Mouse (Mus musculus) urinary bladder, postnatal 36 days (tissue): Measurements from ENCODE around the gene Gm20388.
A peak's percentile ranks its signal among the peaks of the same experiment; 100 is the strongest.

Source experiments
- DNase-seq, 2 experiments: peaks; one replicate each; pipeline ENCODE4 v3.0.0; 2022; ENCODE audit warnings: low spot score in 2 of 2, mixed read lengths in 1 of 2

Gm20388 gene

DNA sequence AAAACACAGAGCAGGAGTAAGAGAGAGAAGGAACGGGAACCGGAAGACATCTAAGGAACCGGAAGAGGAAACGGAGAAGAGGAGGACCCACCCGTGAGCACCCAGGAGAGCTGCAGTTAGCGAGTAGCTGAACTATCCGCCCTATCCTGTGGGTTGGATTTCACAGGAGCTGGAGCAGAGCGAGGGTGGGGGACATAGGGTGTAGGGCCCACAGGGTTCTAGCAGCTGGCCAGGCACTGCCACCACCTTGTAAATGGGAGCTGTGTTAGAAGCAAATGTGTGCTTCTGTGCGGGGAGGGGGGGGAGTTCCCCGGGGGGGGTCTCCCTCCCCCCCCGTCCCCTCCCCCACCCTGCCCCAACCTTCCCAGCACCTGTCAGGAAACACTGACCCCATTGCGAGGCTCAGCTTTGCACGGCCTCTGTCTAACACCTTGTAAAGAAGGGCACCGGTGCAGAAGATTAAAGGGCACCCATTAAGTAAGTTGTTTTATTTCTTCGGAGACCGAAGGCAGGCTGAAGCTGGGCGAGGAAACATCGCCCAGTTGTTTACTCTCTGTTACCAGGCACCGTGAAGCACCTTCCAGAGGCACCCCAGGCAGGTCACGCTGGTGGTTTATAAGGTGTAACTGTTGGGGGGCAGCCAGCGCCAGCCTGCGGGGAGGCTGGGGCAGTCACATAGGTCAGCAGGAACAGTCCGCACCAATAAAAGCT, 1573.6 kb downstream of the Gm20388 start:
- DNase-seq, result no peak

DNA sequence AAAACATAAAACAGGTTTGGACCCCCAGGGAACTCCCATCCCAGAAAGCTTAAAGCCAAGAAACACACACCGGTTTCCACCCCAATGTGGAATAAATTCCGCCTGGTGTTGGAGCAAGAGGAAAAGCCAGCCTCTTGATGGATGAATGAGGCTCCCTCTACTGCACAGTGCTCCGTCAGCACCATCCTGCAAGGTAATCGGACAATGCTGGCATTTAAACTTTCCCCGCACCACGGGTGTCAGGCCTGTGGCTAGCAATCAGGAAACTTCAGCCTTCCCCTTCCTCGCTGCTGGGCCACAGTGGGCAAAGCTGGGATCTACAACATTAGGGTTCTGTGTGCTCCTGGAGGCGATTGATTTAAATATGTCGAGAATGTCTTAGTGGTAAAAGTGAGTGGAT, 1581.0 kb downstream of the Gm20388 start:
- no peak for DNase-seq

GRCm38 (mm10) chr8:121497621-121498020, 1587.0 kb downstream of the Gm20388 start:
- DNase-seq, result no peak

DNA sequence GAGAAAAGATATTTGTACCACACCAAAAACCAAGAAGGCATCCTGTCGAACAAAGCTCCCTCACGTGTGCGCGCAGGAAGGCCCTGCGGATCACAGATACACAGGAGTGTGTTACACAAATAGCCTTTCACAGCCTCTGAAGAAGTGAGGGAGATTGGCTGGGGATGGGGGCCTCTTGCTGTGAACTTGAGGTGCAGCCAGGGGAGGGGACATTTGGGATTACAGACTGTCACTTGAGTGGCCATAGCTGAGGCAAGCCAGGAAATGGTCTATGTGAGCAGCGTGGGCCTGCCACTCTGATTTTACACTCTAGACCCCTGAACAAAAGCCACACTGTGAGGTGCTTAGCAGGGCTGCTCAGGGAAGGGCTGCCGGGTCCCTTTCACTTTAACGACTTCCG, 1601.1 kb downstream of the Gm20388 start:
- no peak for DNase-seq

DNA sequence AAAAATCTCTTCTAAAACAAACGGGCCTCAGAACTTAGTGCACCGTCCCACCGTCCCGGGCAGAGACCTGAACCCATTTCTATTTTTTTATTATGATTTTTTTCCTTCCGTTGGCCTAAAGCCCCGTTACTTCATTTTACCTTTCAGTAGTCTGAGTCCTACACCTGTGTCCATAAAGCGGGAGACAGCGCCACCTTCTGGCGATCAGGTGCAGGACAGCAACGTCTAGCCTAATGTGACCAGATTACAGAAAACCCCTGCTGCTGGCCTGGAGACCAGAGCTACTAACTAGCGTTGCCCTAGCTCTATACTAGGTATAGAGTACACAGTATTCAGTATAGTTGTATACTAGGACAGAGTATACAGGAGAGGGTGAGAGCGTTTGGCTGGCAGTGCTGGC, 1602.8 kb downstream of the Gm20388 start:
- peak; percentile 73 to 81 for DNase-seq

DNA sequence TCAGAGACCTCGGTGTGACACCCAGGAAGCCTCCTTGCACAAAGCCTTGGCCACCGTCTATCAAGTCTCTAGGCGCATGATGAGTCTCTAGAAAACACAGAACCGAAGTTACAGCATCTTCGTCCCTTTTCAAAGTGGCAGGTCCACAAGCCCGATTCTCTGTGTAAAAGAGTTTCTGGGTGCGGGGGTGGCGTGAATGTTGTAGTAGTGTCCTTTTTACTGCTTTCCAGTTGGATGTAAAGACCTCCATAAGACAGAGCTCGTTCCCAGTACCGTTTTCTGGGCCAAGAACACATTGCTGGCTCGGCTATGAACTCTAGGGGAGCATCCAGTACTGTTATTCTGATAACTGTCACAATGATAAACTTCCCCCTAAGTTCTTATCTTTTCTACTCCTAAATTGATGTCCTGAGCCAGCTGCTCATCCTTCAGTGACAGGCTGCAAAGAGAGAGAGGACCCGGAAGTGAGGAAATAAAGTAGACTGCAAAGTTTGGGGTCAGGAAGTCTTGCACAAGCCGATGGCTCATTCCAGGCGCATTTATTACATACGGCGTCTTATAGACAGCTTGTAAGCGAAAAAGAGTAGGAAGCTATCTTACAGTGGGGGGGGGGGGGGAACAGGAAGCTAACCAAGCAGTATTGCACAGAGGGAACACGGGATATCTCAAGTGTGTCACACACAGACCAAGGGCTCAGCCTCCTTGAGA, 1614.6 kb downstream of the Gm20388 start:
- DNase-seq, result no peak

DNA sequence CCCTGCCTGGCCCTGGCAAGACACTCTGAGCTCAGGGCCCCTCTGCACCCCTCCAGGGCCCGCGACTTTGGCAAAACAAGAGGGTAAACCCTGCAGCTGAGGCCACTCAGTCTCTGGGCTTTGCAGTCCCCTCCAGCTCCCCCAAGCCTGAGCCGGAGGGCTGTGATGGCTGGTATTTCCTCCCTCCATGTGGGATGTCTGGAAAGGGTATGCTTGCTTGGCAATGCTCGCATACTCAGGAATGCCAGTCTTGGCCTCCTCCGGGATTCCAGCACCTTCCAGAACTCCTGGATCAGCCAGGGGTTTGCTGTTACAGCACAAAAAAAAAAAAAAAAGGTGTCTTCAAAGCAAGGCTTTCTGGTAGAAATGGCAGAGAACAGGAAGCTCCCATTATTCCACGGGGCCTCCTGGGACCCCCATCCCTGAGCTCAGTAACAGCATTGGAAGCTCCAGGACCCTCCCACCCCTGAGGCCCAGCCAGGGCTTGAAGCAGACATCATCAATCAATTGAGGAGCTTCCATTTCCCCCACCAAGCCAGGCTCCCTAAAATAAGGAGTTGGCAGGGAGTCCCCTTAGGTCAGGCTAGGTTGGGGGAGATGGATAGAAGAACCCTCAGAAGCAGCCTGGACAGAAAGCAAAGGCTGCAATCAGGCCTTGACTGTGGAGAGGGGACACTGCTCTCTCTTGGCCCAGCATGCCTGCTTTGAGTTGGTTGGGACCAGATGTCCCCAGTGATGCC, 1616.3 kb downstream of the Gm20388 start:
- no peak for DNase-seq

DNA sequence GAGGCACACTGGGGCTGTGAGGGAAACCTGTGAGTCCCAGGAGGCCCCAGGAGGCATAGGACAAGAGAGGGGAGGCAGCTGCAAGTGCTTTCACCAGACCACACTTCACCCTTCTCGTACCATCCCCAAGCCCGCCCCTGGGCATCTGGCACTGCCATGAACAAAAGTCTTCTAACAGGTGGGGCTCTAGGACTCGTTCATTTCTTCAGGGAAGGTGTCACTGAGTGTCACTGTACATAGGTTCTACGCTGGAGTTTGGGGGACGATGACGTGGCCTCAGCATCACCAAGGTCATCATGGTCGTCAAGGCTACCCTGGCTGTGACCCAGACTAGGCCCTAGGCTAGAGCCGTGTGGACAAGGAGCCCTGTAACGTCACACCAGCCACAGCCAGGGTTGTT, 1617.1 kb downstream of the Gm20388 start:
- no peak for DNase-seq

DNA sequence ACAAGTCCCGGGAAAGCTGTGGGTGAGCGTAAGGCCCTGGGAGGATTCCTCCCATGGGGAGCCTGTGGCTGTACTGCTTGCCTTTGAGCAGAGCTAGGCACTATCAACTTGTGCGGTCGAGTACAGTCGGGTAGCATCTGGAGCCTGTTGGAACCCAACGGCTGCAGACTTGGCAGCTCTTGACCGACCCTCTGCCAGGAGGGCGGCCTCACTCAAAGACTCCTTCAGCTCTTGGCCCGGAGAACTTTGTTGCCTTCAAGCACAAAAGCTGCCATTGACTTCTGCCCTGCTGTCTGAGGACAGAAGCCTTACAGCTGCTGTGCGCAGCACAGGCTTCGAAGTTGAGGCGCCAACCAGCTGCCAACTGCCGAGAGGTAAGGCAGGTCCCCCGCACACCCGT, 1618.1 kb downstream of the Gm20388 start:
- no peak for DNase-seq

GRCm38 (mm10) chr8:121530639-121531038, 1620.0 kb downstream of the Gm20388 start:
- no peak for DNase-seq

GRCm38 (mm10) chr8:121532381-121532780, 1621.7 kb downstream of the Gm20388 start:
- no peak for DNase-seq

- no peak for DNase-seq
These were observed 1631.2 kb downstream of the Gm20388 start for GRCm38 (mm10) chr8:121541862-121542261.

- DNase-seq, result no peak
These were observed 1632.3 kb downstream of the Gm20388 start for GRCm38 (mm10) chr8:121542901-121543300.

DNA sequence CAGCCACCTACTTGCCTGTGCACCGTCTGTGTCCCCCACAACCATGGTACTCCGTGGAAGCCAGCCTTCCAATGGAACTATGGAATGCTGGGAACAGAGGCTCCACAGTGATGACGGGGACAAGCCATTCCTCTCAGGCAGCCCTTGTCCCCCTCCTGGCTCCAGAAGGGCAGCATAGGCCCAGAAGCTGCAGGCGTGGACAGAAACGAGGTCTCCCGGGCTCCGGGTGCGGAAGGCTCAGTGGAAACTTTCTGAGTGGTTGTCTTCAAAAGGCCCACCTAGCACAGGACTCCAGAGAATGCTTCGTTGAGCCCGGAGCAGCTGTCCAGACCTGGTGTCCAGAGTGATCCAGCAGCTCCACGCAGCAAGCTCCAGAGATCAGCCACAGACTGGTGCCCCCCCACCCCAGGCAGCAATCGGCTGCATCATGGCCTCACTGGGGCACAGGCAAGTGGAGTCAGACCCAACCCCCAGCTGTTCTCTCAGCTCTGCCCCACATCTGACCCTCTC, 1633.7 kb downstream of the Gm20388 start, which contains the start of gene 1700018B08Rik:
TSS of gene 1700018B08Rik (minus strand) at position 45 of the 510 bp plus-strand sequence.
- no peak for DNase-seq

DNA sequence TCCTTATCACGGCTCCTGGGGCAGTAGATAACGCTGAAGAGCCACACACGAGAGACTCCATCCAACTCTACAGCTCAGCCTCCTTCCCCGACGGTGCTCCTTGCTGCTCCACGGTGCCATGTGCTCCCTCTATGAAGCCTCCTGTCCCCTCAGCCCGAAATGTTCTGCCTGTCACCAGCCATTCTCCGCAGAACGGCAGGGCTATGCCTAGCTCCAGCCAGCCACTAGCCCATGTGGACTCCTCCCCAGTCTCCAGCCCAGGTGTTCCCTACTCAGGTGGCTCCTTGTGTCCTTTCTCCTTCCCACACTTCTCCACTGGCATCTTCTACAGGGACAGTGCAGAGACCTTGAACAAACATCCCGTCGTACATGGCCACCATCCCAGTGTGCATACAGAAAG, 1634.3 kb downstream of the Gm20388 start:
- DNase-seq, result no peak

DNA sequence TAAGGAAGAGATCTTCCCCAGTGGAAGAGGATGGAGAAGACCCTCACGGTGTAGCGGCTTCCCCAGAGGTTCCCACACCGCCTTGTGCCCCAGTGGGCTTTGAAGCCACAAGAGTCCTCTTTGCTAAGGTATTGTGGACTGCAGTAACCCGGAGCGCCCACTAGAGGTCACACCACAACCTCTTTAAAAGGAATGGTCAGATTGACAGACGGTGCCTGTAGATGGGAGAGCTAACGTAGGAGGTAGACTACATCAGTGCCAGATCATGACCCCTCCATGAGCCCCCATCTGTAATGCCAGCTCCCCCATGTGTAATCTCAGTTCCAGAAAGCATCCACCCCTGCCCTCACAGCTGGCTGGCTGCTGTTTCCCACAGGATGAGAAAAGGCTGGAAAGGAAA, 1636.5 kb downstream of the Gm20388 start:
- DNase-seq, result peak; percentile 56 to 69

DNA sequence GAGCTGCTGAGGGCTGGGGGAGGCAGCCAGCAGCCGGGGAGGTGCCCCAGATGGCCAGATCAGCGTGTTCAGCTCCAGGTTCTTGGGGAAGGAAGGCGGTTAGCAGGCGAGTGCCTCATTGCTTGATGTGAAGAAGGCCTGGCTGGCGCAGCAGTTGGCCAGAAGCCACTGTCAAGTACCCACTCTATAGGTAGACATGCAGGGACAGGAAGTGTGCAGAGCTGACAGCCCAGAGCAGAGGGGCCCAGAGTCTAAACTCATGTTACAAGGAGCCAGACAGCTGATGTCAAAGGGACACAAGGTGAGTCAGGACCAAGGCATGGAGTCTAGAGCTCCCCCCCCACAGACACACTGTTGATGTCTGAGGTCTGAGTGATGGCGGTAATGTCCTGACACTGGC, 1639.4 kb downstream of the Gm20388 start:
- no peak for DNase-seq

DNA sequence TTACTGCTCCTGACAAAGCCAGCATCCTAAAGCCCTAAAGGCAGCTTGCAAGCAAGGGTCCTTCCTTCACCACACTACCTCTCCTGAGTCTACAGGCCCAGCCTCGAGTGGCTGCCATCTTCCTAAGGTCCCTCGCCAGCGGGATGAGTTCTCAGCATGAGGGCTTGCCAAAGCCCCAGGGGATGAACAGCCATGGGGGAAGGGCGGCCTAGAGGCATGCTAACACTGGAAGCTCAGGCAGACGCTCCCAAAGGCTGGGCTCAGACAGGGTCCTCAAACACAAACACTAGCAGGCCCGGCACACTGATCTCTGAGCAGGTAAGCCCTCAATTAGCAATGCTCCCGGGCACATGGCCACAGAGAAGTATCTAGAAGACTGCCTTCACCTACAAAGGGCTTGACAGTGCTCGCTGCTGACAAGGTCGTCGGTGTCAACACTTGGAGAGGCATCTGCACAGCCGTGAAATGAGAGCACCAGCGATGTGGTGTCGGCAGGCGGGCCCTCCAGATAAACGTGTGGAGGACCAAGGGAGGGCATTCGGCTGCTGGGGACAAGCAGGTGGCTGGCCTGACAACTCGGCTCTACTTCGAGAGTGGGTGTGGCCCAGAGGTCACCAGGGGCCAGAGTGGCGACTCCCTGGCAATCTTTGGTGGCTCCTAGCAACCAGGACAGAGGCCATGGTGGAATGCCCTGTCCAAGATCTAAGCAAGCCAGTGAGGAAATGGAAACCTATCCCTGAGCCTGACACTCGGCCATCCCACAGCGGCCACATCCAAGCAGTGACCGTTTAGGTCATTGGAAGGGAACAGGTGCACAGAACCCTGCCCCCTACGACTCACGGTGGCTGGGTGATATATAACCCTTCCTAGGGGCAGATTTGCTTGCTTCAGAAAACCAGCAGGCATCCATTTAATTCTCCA, 1640.7 kb downstream of the Gm20388 start:
- no peak for DNase-seq

- no peak for DNase-seq
These were observed 1641.9 kb downstream of the Gm20388 start for GRCm38 (mm10) chr8:121552506-121552905.

DNA sequence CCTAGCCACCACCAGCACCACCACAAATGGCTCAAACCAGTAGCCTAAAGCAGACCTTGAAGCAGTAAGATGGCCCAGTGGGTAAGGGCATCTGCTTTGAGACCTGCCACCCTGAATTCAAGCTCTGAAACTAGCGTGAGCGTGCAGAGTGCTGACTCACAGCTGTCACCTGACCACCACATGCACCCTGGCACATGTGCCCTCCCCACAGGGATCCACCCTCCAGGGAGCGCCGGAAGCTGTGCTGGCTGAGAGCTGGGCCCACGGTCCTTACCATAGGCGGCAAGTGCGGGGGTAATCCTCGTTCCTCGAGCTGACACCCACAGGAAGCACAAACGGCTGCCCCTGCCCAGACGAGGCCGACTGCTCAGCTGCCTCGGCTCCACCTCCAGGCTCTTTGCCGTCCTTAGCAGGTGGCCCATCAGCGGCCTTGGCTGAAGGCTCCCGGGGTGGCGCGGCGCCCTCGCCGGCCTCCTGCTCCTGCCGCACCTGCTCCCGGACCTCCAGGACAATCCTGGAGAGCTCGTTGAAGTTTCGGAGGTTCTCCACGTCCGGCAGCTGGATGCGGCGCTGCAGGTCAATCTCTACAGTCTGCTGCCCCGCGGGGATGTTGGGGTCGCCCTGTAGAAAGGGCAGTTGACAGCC, 1643.3 kb downstream of the Gm20388 start:
- no peak for DNase-seq

DNA sequence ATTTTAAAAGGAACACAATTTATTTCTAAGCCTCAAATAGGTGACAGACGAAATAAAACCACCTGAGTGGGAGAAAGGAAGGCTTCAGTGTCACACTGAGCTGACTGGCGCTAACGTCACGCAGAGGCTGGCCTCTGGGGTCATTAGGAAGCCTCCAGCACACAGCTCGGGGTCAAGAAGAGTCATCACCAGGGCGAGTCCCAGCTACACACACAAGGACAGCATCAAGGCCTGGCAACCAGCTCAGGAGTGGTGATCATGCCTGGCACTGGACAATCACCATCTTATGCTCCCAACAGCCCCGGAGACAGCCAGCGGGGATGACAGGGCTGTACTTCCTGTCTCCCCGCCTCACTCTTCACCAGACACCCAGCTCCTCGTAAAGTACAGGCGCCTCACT, 1647.1 kb downstream of the Gm20388 start:
- DNase-seq, result no peak
